9 mouse cellular contexts compared by ENCODE assay signal in the genomic region with DNA sequence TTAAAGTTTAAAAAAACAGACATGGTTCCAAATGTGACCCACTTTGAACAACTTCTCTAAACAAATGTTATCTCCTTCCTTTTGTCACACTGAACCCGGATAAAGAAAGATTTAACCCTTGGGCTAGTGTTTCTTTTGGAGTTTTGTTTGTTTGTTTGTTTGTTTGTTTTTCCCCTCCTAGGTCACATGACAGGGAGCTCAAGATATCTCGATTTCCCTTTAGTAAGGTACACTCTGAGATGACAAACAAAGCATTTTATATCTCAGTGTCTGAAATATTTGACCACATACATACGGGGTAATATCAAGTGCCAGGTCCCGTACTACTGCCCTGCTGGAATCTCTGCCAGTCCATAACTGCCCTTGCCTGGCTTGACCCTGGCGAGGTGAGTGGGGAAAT. TPM values are rescaled to one million over a fixed set of nuclear protein-coding genes. Genes with fewer than 3 reads are reported as not detected.
DNase-seq lines count a peak whose midpoint lies in the region; ATAC-seq and TF ChIP-seq lines count a peak whose summit lies in the region.
"Had no signal": no experiment of that assay in that cellular context is flagged by ENCODE, and none has a peak within 500 bp of the region (broad histone marks: within the 10 kb centered on the region; RNA-seq: fewer than 3 reads in every experiment).

No protein-coding gene starts in this region.

- H3K9ac ChIP-seq in kidney, embryonic 15.5 days: no peak overlapping the region
- no peak overlapping the region; the same call in 1 of the 2 replicates for H3K9ac ChIP-seq in embryonic facial prominence, embryonic 12.5 days
- peak overlapping the region; percentile 32; the same call in 1 of the 2 replicates for H3K9ac ChIP-seq in intestine, embryonic 16.5 days (ENCODE audit: low read depth, low read length)
- no peak overlapping the region for H3K9ac ChIP-seq in midbrain, postnatal 0 days (replicated peaks; ENCODE audit: low read length, poor library complexity, severe bottlenecking)

- no peak for ATAC-seq in kidney, embryonic 15.5 days (replicated peaks; ENCODE audit: low FRiP score)
- no peak for ATAC-seq in embryonic facial prominence, embryonic 12.5 days (ENCODE audit: insufficient number of reproducible peaks, insufficient read depth, low FRiP score, low TSS enrichment)
- no peak for ATAC-seq in intestine, embryonic 16.5 days
- ATAC-seq in midbrain, postnatal 0 days (ENCODE audit: low FRiP score): no peak
- ATAC-seq: Patski had no signal

- H3K4me3 ChIP-seq in kidney, embryonic 15.5 days (replicated peaks): peak overlapping the region; percentile 50
- peak overlapping the region; percentile 17; the same call in 1 of the 2 replicates for H3K4me3 ChIP-seq in embryonic facial prominence, embryonic 12.5 days
- peak overlapping the region; percentile 55 for H3K4me3 ChIP-seq in intestine, embryonic 16.5 days (ENCODE audit: low read length)
- H3K4me3 ChIP-seq in midbrain, postnatal 0 days (ENCODE audit: low read depth, low read length): peak overlapping the region; percentile 33; the same call in 1 of the 2 replicates
- H3K4me3 ChIP-seq in left cerebral cortex, adult 2 months: no peak overlapping the region

- 35% methylated on average over 5 of the region's 5 CpGs for WGBS in kidney, embryonic 15.5 days
- 33% methylated on average over 5 of the region's 5 CpGs for WGBS in embryonic facial prominence, embryonic 12.5 days
- 43% methylated on average over 5 of the region's 5 CpGs for WGBS in intestine, embryonic 16.5 days
- WGBS in midbrain, postnatal 0 days: 45% methylated on average over 5 of the region's 5 CpGs

- no peak for DNase-seq in kidney, postnatal 10 days
- no peak for DNase-seq in midbrain, postnatal 0 days (ENCODE audit: low spot score)
- DNase-seq in left cerebral cortex, adult 9 months (ENCODE audit: low spot score in 2 of 2): no peak
- no peak for DNase-seq in thymus, postnatal 4 days
- DNase-seq in left cerebral cortex, adult 2 months (ENCODE audit: extremely low spot score in 1 of 2, low spot score in 2 of 2): no peak

- peaks cover 6% of the 10 kb centered on the region for H3K4me1 ChIP-seq in kidney, embryonic 15.5 days
- no peaks in the 10 kb centered on the region for H3K4me1 ChIP-seq in embryonic facial prominence, embryonic 12.5 days
- no peaks in the 10 kb centered on the region for H3K4me1 ChIP-seq in intestine, embryonic 16.5 days (ENCODE audit: control insufficient read depth, insufficient read depth, low read length)
- H3K4me1 ChIP-seq in midbrain, postnatal 0 days (ENCODE audit: insufficient read depth, low read length): no peaks in the 10 kb centered on the region

- no peaks in the 10 kb centered on the region for H3K36me3 ChIP-seq in kidney, embryonic 15.5 days
- no peaks in the 10 kb centered on the region for H3K36me3 ChIP-seq in embryonic facial prominence, embryonic 12.5 days
- no peaks in the 10 kb centered on the region for H3K36me3 ChIP-seq in intestine, embryonic 16.5 days (ENCODE audit: control insufficient read depth, insufficient read depth, low read length)
- H3K36me3 ChIP-seq in midbrain, postnatal 0 days (ENCODE audit: insufficient read depth, low read length): no peaks in the 10 kb centered on the region

- no peaks in the 10 kb centered on the region for H3K27me3 ChIP-seq in kidney, embryonic 15.5 days
- H3K27me3 ChIP-seq in embryonic facial prominence, embryonic 12.5 days: no peaks in the 10 kb centered on the region
- H3K27me3 ChIP-seq in intestine, embryonic 16.5 days (replicated peaks; ENCODE audit: control insufficient read depth, insufficient read depth, low read length): no peaks in the 10 kb centered on the region
- H3K27me3 ChIP-seq in midbrain, postnatal 0 days (ENCODE audit: insufficient read depth, low read length): peaks cover 4% of the 10 kb centered on the region; the same call in 1 of the 2 replicates
- H3K27me3 ChIP-seq: Patski had no signal

- H3K9me3 ChIP-seq in kidney, embryonic 15.5 days (replicated peaks): no peaks in the 10 kb centered on the region
- no peaks in the 10 kb centered on the region for H3K9me3 ChIP-seq in embryonic facial prominence, embryonic 12.5 days
- H3K9me3 ChIP-seq in intestine, embryonic 16.5 days (ENCODE audit: control insufficient read depth, low read length): no peaks in the 10 kb centered on the region
- H3K9me3 ChIP-seq in midbrain, postnatal 0 days (ENCODE audit: low read length): no peaks in the 10 kb centered on the region

- no peak overlapping the region for H3K27ac ChIP-seq in kidney, embryonic 15.5 days
- H3K27ac ChIP-seq in embryonic facial prominence, embryonic 12.5 days: no peak overlapping the region
- no peak overlapping the region for H3K27ac ChIP-seq in intestine, embryonic 16.5 days (ENCODE audit: low read length)
- no peak overlapping the region for H3K27ac ChIP-seq in midbrain, postnatal 0 days (ENCODE audit: low read depth, low read length)
- H3K27ac ChIP-seq in left cerebral cortex, adult 2 months: no peak overlapping the region

- H3K4me2 ChIP-seq in kidney, embryonic 15.5 days: peak overlapping the region; percentile 57
- H3K4me2 ChIP-seq in embryonic facial prominence, embryonic 12.5 days (replicated peaks): peak overlapping the region; percentile 25
- H3K4me2 ChIP-seq in intestine, embryonic 16.5 days (ENCODE audit: low read depth, low read length): peak overlapping the region; percentile 50; the same call in 1 of the 2 replicates
- peak overlapping the region; percentile 16 for H3K4me2 ChIP-seq in midbrain, postnatal 0 days (ENCODE audit: low read depth, low read length, poor library complexity, severe bottlenecking)

- TF ChIP-seq CTCF in midbrain, postnatal 0 days (IDR thresholded peaks at IDR 0.05): no peak
- no peak for TF ChIP-seq CTCF in left cerebral cortex, adult 2 months (IDR thresholded peaks at IDR 0.05)

- intact Hi-C loops in left cerebral cortex, adult 2 months (cut with DNase I): loop anchor here (2.0 to 10.0 kb wide), 2 partner anchors 13 to 609 kb away; no protein-coding TSS in a partner anchor

RNA-seq across cellular contexts. Expression of gene Hist1h2br, which starts 49.9 kb away (rescaled TPM):
- polyA plus RNA-seq in kidney, embryonic 15.5 days (2015; fragmentation: Nextera tagmentation; extraction: Ambion mirVana): 19.7 and 28.8 TPM in 2 replicates
- polyA plus RNA-seq in embryonic facial prominence, embryonic 12.5 days (2016; fragmentation: Nextera tagmentation; extraction: Ambion mirVana): 34.0 and 43.6 TPM in 2 replicates
- 15.5 and 19.5 TPM in 2 replicates for polyA plus RNA-seq in intestine, embryonic 16.5 days (2015; fragmentation: Nextera tagmentation; extraction: Ambion mirVana)
- total RNA-seq in midbrain, postnatal 0 days (2014; rRNA removed): 112 and 283 TPM in 2 replicates
- 3.0 and 4.0 TPM in 2 replicates for polyA plus RNA-seq in midbrain, postnatal 0 days (2015; fragmentation: Nextera tagmentation; extraction: Ambion mirVana)
- 10 to 100 TPM; 27.0 to 39.1 TPM for total RNA-seq in left cerebral cortex, adult 2 months (2021)

RNA-seq across cellular contexts. Expression of gene Hist1h2ap, which starts 50.1 kb away (rescaled TPM):
- 3,941 and 3,959 TPM in 2 replicates for polyA plus RNA-seq in kidney, embryonic 15.5 days (2015; fragmentation: Nextera tagmentation; extraction: Ambion mirVana)
- polyA plus RNA-seq in embryonic facial prominence, embryonic 12.5 days (2016; fragmentation: Nextera tagmentation; extraction: Ambion mirVana): 4,825 and 4,891 TPM in 2 replicates
- polyA plus RNA-seq in intestine, embryonic 16.5 days (2015; fragmentation: Nextera tagmentation; extraction: Ambion mirVana): 2,307 and 2,693 TPM in 2 replicates
- total RNA-seq in midbrain, postnatal 0 days (2014; rRNA removed): 409 and 620 TPM in 2 replicates
- polyA plus RNA-seq in midbrain, postnatal 0 days (2015; fragmentation: Nextera tagmentation; extraction: Ambion mirVana): 282 and 299 TPM in 2 replicates
- total RNA-seq in left cerebral cortex, adult 2 months (2021): 10 to 100 TPM; 11.2 to 16.1 TPM

RNA-seq across cellular contexts. Expression of gene Hist1h4n, which starts 51.4 kb away (rescaled TPM):
- 17.2 and 18.2 TPM in 2 replicates for polyA plus RNA-seq in kidney, embryonic 15.5 days (2015; fragmentation: Nextera tagmentation; extraction: Ambion mirVana)
- polyA plus RNA-seq in embryonic facial prominence, embryonic 12.5 days (2016; fragmentation: Nextera tagmentation; extraction: Ambion mirVana): 18.0 and 19.5 TPM in 2 replicates
- 5.7 and 9.6 TPM in 2 replicates for polyA plus RNA-seq in intestine, embryonic 16.5 days (2015; fragmentation: Nextera tagmentation; extraction: Ambion mirVana)
- total RNA-seq in midbrain, postnatal 0 days (2014; rRNA removed): 1,387 and 1,972 TPM in 2 replicates
- polyA plus RNA-seq in midbrain, postnatal 0 days (2015; fragmentation: Nextera tagmentation; extraction: Ambion mirVana): 1.7 and 2.3 TPM in 2 replicates
- total RNA-seq in left cerebral cortex, adult 2 months (2021): 10 to 100 TPM; 18.7 to 21.6 TPM
- polyA plus RNA-seq: Patski had no signal
